Mouse (Mus musculus): ENCODE measurements at regions not wholly inside any gene's neighbourhood (a gene's known extent, or its start where the extent isn't known, plus 50 kb on each side); places are given as distances from the start of the nearest gene placed in this dataset.

DNA sequence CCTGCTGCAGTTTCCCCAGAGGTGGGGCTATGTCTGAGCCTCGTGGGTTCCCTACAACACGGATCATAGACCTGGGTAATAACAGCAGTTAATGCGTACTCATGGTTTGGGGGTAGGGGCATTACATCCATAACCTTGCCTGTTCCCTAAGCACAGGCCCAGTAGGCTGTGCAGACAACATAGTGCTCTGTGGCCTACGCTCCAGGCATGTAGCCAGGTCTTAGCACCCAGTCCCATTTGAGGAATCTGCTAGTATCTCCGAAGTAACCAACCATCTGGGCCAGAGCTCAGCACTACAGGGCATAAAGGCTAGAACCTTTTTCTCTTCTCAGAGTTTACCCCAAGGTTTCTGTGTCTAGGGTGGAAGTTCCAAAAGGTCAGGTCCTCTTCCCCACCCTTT lies 111.4 kb upstream of the Gli2 start:
- Histone ChIP-seq H3K27me3 (no peaks in the 10 kb centered on the region), H3K9me3 (no peaks in the 10 kb centered on the region), H3K4me3 (no peak overlapping the region), H3K9ac (replicated peaks) (no peak overlapping the region), H3K4me2 (replicated peaks) (no peak overlapping the region), H3K27ac (replicated peaks) (no peak overlapping the region), H3K36me3 (no peaks in the 10 kb centered on the region), H3K4me1 (no peaks in the 10 kb centered on the region)
- WGBS, result 86% methylated on average over 5 of the region's 5 CpGs
- no peak; the same call in 1 of the 2 replicates for ATAC-seq (replicated peaks)

DNA sequence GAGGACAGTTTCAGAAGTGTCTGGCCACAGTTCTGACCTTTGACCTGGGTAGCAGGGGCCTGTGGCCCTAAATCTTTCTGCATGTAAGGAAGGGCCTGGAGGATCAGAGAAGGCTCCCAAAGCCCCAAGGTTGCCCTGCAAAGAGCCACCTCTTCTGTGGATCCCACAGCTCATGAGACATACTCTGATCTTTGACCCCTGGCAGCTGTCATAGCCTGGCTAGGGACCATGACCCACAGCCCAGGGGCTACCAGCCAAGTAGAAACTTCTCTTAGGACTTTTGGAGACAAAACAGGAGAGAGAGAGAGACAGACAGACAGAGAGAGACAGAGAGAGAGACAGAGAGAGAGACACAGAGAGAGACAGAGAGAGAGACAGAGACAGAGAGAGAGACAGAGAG lies 110.4 kb upstream of the Gli2 start:
- Histone ChIP-seq H3K4me1 (no peaks in the 10 kb centered on the region), H3K9ac (replicated peaks) (no peak overlapping the region), H3K4me2 (replicated peaks) (no peak overlapping the region), H3K27me3 (no peaks in the 10 kb centered on the region), H3K36me3 (no peaks in the 10 kb centered on the region), H3K4me3 (no peak overlapping the region), H3K27ac (replicated peaks) (no peak overlapping the region), H3K9me3 (no peaks in the 10 kb centered on the region)
- no peak for ATAC-seq (replicated peaks)

DNA sequence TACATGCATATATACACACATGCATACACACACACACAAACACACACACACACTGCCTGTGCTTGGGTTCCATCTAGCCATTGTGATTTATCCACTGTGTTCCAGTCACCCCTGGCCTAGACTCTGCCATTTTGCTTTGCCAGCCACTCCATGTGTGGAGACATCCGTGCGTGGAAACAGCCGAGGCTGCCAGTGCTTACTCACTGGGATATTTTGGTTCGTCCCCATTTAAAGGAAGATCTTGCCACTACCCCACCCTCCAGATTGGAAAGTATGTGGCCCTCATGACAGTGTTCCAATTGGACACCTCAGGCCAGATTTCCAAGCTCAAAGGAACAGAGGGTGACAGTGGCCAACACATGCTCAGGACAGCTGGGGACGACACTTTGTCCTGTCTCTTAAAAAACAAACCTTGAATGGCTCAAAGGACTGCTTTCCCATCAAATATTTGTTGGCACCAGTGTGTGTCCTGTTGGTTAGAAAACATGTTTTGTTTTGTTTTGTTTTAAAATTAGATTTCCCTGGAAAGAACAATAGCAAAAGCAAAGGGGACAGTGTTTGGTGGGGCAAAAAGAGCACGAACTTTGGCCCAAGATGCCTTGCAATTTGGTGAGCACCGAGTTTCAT lies 109.8 kb upstream of the Gli2 start:
- Histone ChIP-seq H3K9me3 (no peaks in the 10 kb centered on the region), H3K27me3 (no peaks in the 10 kb centered on the region), H3K9ac (replicated peaks) (no peak overlapping the region), H3K36me3 (no peaks in the 10 kb centered on the region), H3K27ac (replicated peaks) (no peak overlapping the region), H3K4me3 (no peak overlapping the region), H3K4me2 (replicated peaks) (no peak overlapping the region), H3K4me1 (no peaks in the 10 kb centered on the region)
- 84% methylated on average over 7 of the region's 7 CpGs for WGBS
- no peak for ATAC-seq (replicated peaks)

DNA sequence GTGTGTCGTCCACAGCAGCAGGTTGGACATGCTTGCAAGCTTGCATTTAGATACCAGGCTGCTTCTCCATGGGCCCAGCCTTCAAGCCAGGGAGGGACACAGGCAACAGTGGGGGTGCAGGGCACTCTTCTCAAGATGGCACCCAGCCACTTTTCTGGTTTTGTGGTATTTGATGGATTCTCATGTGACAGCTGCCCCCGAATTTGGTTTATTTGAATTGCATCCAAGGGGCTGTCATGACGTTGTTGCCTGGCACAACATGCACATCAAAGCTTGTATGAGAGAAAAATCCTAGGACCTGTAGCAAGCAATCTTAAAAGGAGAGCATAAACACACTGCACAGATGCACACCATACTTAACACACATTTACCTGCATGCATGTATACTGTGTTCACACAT lies 108.3 kb upstream of the Gli2 start:
- Histone ChIP-seq H3K4me2 (replicated peaks) (no peak overlapping the region), H3K4me3 (no peak overlapping the region), H3K27ac (replicated peaks) (no peak overlapping the region), H3K27me3 (no peaks in the 10 kb centered on the region), H3K9ac (replicated peaks) (no peak overlapping the region), H3K4me1 (no peaks in the 10 kb centered on the region), H3K9me3 (no peaks in the 10 kb centered on the region), H3K36me3 (no peaks in the 10 kb centered on the region)
- no peak for ATAC-seq (replicated peaks)
- 45% methylated on average over 3 of the region's 3 CpGs for WGBS

DNA sequence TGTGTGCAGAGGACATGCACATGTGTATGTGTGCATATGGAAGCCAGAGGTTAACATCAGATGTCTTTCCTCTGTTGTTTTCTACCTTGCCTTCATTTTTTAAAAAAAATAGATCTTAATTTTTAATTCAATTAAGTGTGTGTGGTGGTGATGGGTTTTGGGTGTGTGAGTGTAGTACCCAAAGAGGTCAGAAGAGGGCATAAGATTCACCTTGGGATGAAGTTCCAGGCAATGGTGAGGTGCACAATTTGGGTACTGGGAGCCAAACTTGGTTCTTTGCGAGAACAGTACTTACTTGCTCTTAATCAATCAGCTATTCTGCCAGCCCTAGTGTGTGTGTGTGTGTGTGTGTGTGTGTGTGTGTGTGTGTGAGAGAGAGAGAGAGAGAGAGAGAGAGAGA lies 106.9 kb upstream of the Gli2 start:
- Histone ChIP-seq H3K9ac (replicated peaks) (no peak overlapping the region), H3K27me3 (no peaks in the 10 kb centered on the region), H3K4me2 (replicated peaks) (no peak overlapping the region), H3K4me3 (no peak overlapping the region), H3K9me3 (no peaks in the 10 kb centered on the region), H3K4me1 (no peaks in the 10 kb centered on the region), H3K36me3 (no peaks in the 10 kb centered on the region), H3K27ac (replicated peaks) (no peak overlapping the region)
- ATAC-seq (replicated peaks), result no peak
- 56% methylated on average over 1 of the region's 1 CpGs for WGBS

DNA sequence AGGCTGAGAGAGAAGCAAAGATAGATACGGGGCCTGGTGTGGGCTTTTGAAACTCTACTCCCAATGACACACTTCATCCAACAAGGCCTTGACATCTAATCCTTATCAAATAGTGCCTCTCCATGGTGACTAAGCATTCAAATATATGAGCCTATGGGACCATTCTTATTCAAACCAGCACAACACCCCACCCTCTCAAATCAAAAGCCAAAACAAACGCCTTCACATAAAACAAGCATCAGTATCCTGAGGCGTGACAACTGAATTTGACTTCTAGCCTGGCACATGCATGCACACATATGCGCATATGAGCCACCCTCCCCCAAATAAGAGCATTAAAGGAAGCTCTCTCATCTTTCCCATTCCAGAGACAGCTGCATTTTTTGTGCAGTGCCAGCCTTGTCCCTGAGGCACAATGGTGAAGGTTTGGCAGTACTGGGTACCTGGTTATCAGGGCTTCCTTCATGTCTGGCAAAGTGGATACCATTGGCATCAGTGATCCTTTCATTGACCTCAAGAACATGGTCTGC lies 103.8 kb upstream of the Gli2 start:
- Histone ChIP-seq H3K9ac (replicated peaks) (no peak overlapping the region), H3K4me1 (no peaks in the 10 kb centered on the region), H3K27ac (replicated peaks) (no peak overlapping the region), H3K4me2 (replicated peaks) (no peak overlapping the region), H3K4me3 (no peak overlapping the region), H3K36me3 (no peaks in the 10 kb centered on the region), H3K9me3 (no peaks in the 10 kb centered on the region), H3K27me3 (no peaks in the 10 kb centered on the region)
- WGBS, result 89% methylated on average over 4 of the region's 4 CpGs
- ATAC-seq (replicated peaks), result no peak

DNA sequence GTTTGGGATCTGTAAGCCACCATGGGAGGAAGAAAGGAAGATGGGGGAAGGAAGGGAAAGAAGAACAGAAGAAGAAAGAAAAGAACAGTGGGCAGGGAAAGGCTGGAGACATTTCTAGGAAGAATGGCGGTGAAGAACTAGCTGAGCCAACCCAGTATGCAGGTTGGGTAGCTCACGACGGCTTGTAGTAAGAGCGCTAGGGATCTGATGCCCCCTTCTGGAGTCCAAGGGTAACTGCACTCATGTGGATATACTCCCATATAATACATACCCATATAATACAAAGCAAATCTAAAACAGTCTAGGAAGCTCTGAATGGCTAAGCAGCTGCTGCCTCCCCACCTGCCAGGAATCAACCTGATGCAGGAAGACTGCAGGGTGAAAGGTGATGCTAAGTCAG lies 100.2 kb upstream of the Gli2 start:
- Histone ChIP-seq H3K36me3 (no peaks in the 10 kb centered on the region), H3K27me3 (no peaks in the 10 kb centered on the region), H3K4me3 (no peak overlapping the region), H3K4me1 (no peaks in the 10 kb centered on the region), H3K27ac (replicated peaks) (no peak overlapping the region), H3K9ac (replicated peaks) (no peak overlapping the region), H3K9me3 (no peaks in the 10 kb centered on the region), H3K4me2 (replicated peaks) (no peak overlapping the region)
- no peak for ATAC-seq (replicated peaks)
- WGBS, result 97% methylated on average over 4 of the region's 4 CpGs

DNA sequence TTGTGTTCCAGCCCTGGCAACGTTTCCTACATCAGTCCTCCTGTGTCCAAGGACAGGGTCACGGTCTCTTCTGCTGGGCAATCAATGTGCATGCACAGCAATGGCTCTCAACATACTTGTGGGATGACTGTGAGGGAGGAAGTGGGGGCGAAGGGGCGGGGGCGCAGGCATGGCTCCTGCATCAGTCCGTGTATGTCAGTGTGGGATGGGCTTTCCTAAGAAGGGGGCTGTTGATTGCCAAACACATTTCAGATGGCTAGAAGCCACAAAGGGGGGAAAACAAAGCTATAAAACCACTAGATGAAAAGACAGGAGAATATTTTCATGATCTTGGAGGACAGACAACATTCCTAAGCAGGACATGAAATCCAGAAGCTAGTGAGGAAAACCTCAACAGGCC lies 99.4 kb upstream of the Gli2 start:
- 95% methylated on average over 6 of the region's 6 CpGs for WGBS
- no peaks in the 10 kb centered on the region for H3K27me3 ChIP-seq
- H3K9me3 ChIP-seq, result no peaks in the 10 kb centered on the region
- H3K27ac ChIP-seq (replicated peaks), result no peak overlapping the region
- no peak overlapping the region for H3K4me3 ChIP-seq
- ATAC-seq (replicated peaks), result no peak
- no peak overlapping the region for H3K4me2 ChIP-seq (replicated peaks)
- no peaks in the 10 kb centered on the region for H3K36me3 ChIP-seq
- no peaks in the 10 kb centered on the region for H3K4me1 ChIP-seq
- no peak overlapping the region for H3K9ac ChIP-seq (replicated peaks)

DNA sequence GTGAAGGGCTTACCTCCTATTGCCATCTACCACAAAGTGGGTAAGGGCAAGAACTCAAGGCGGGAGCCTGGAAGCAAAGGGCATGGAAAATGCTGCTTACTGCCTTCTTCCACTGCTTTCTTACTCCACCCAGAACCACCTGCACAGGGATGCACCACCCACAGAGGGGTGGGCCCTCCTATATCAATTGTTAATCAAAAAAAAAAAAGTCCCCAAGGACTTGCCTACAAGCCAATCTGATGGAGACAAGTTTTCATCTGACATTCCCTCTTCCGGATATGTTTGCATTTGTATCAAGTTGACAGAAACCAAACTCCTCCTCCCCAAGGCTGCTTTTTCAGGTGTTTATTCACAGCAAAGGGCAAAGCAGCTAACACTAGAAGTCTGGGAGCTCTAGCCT lies 94.1 kb upstream of the Gli2 start:
- Histone ChIP-seq H3K4me3 (no peak overlapping the region), H3K4me1 (no peaks in the 10 kb centered on the region), H3K9ac (replicated peaks) (no peak overlapping the region), H3K4me2 (replicated peaks) (no peak overlapping the region), H3K27ac (replicated peaks) (no peak overlapping the region), H3K36me3 (no peaks in the 10 kb centered on the region), H3K9me3 (no peaks in the 10 kb centered on the region), H3K27me3 (no peaks in the 10 kb centered on the region)
- no peak for ATAC-seq (replicated peaks)
- 93% methylated on average over 2 of the region's 2 CpGs for WGBS

DNA sequence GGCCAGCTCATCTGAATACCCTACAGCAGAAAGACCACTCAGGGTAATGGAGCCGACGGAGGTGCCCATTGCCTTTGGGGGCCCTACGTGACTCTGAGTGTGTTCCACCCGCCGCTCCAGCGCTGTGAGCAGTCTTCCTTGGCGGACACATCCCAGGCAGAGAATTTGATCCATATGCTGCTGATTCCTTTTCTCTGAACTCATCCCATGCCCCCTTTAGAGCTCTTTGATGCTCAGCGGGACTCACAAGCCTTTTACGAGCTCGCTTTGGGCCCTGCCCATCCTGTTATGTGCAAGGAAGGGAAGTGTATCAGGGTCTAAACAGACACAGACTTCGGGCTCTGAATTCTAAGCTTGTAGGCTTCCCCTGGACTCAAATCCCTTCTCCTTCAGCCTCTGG lies 90.4 kb upstream of the Gli2 start:
- H3K36me3 ChIP-seq, result no peaks in the 10 kb centered on the region
- H3K4me3 ChIP-seq, result no peak overlapping the region
- WGBS, result 58% methylated on average over 11 of the region's 11 CpGs
- H3K4me1 ChIP-seq, result no peaks in the 10 kb centered on the region
- H3K27ac ChIP-seq (replicated peaks), result no peak overlapping the region
- H3K27me3 ChIP-seq, result no peaks in the 10 kb centered on the region
- no peaks in the 10 kb centered on the region for H3K9me3 ChIP-seq
- no peak overlapping the region for H3K4me2 ChIP-seq (replicated peaks)
- no peak overlapping the region for H3K9ac ChIP-seq (replicated peaks)
- ATAC-seq (replicated peaks), result no peak

DNA sequence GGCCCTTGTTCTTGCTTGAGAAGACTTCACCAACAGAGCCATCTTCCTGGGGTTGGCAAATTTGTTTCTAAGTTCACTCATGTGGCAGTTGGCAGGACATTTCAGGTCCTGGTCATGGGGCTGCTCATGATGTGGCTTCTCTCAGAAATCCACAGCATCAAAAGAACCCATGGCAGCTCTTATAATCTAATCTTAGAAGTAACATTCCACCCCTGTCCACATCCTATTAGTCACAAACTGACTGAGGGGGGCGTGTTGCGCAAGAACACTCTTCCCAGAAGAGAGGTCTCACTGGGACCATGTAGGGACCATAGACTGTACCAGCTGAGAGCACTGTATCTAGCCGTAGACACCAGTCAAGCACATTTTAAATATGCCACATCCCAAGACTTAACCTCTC lies 75.6 kb upstream of the Gli2 start:
- H3K36me3 ChIP-seq, result no peaks in the 10 kb centered on the region
- H3K4me3 ChIP-seq, result no peak overlapping the region
- no peaks in the 10 kb centered on the region for H3K4me1 ChIP-seq
- H3K27ac ChIP-seq (replicated peaks), result no peak overlapping the region
- no peak for ATAC-seq (replicated peaks)
- H3K9me3 ChIP-seq, result no peaks in the 10 kb centered on the region
- no peak overlapping the region for H3K9ac ChIP-seq (replicated peaks)
- no peak overlapping the region for H3K4me2 ChIP-seq (replicated peaks)
- H3K27me3 ChIP-seq, result no peaks in the 10 kb centered on the region
- 97% methylated on average over 3 of the region's 3 CpGs for WGBS

DNA sequence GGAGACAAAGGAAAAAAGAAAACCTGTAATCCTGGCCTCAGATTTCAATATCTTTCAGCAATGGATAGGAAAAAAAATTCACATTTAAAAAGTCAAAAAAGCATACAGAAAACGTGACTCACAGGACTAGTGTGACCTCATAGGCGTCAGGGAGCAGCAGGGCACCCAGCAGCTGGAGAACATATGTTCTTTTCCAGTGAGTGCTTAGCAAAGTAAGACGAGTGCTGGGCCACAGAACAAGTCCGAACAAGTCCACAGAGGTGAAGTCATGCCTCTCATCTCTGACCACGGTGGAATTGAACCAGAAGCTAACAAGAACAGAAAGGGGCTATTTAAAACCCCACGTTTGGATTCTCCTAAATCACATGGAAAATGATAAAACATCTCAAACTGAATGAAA lies 72.1 kb upstream of the Gli2 start:
- Histone ChIP-seq H3K27ac (replicated peaks) (no peak overlapping the region), H3K36me3 (no peaks in the 10 kb centered on the region), H3K4me3 (no peak overlapping the region), H3K9me3 (no peaks in the 10 kb centered on the region), H3K9ac (replicated peaks) (no peak overlapping the region), H3K27me3 (no peaks in the 10 kb centered on the region), H3K4me2 (replicated peaks) (no peak overlapping the region), H3K4me1 (no peaks in the 10 kb centered on the region)
- no peak for ATAC-seq (replicated peaks)
- 60% methylated on average over 6 of the region's 6 CpGs for WGBS

DNA sequence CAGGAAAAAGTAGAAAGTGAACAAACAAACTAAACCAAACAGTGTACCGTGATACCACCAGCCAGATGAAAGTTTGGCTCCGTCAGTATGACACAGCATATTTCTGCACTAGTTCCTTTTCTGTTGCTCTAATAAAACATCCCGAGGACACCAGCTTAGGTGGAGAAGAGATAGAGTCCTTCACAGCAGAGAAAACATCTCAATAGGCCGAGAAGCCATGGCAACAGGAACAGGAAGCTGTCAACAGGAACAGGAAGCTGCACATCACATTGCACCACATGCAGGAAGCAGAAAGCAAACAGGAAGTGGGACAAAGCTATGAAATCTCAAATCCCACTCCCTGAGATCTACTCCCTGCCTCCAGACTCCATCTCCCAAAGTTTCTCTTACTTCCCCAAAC lies 71.4 kb upstream of the Gli2 start:
- H3K27ac ChIP-seq (replicated peaks), result no peak overlapping the region
- H3K4me2 ChIP-seq (replicated peaks), result no peak overlapping the region
- H3K4me3 ChIP-seq, result no peak overlapping the region
- no peak for ATAC-seq (replicated peaks)
- H3K27me3 ChIP-seq, result no peaks in the 10 kb centered on the region
- no peak overlapping the region for H3K9ac ChIP-seq (replicated peaks)
- H3K9me3 ChIP-seq, result no peaks in the 10 kb centered on the region
- WGBS, result 87% methylated on average over 4 of the region's 4 CpGs
- no peaks in the 10 kb centered on the region for H3K4me1 ChIP-seq
- no peaks in the 10 kb centered on the region for H3K36me3 ChIP-seq

Measured in forebrain, embryonic 15.5 days (tissue).